Mouse (Mus musculus) cerebellum, postnatal 25 days (tissue): ENCODE measurements around the gene Sprtn.

Experiments
- DNase-seq, 2 experiments: peaks; one replicate each; pipeline ENCODE4 v3.0.0; 2021; ENCODE audit warnings: mixed read lengths in 2 of 2

Sprtn gene

GRCm38 (mm10) chr8:124947865-124948732, 50.4 kb downstream of the Sprtn start:
- peak; percentile 76 to 80 for DNase-seq

- peak; percentile 67 to 71 for DNase-seq
These were observed 51.0 kb downstream of the Sprtn start for GRCm38 (mm10) chr8:124948733-124949111.

GRCm38 (mm10) chr8:124949209-124950068, 51.8 kb downstream of the Sprtn start, which contains the start of gene Egln1:
TSS of gene Egln1 (minus strand) at chr8:124949324.
- peak; percentile 87 to 90 for DNase-seq

GRCm38 (mm10) chr8:124950069-124950456, 52.4 kb downstream of the Sprtn start:
- DNase-seq = no peak

GRCm38 (mm10) chr8:124950865-124951264, 53.2 kb downstream of the Sprtn start:
- no peak for DNase-seq

- DNase-seq = no peak
These were observed 55.5 kb downstream of the Sprtn start for GRCm38 (mm10) chr8:124953188-124953587.

GRCm38 (mm10) chr8:124954572-124955082, 56.9 kb downstream of the Sprtn start:
- no peak for DNase-seq
